Mouse (Mus musculus) heart, adult 11 months (tissue): ENCODE measurements around the gene Sall4.
"Not testable (repeated sequence)": the region's sequence is repeated elsewhere in the genome, so short reads cannot be mapped to it uniquely, and the experiment has no call there.

Source experiments
- DNase-seq: peaks from one replicate; pipeline ENCODE4 v3.0.0; 2022

The Sall4 gene

GRCm38 (mm10) chr2:168767582-168767981 lies at the start of gene Sall4:
Gene Sall4 (minus strand): TSS chr2:168767943.
- no peak for DNase-seq

GRCm38 (mm10) chr2:168813243-168813642 lies 45.5 kb upstream of the Sall4 start:
- DNase-seq: no peak

GRCm38 (mm10) chr2:168809895-168810294 lies 42.2 kb upstream of the Sall4 start:
- no peak for DNase-seq

- no peak for DNase-seq
Measured at GRCm38 (mm10) chr2:168807681-168808080, 39.9 kb upstream of the Sall4 start.

- DNase-seq: no peak
Measured at GRCm38 (mm10) chr2:168803849-168804248, 36.1 kb upstream of the Sall4 start.

- no peak for DNase-seq
Measured at GRCm38 (mm10) chr2:168799326-168799725, 31.6 kb upstream of the Sall4 start.

GRCm38 (mm10) chr2:168798921-168799320 lies 31.2 kb upstream of the Sall4 start:
- DNase-seq: no peak

- DNase-seq: no peak
Measured at GRCm38 (mm10) chr2:168791115-168791802, 23.5 kb upstream of the Sall4 start.

- no peak for DNase-seq
Measured at GRCm38 (mm10) chr2:168786174-168786573, 18.4 kb upstream of the Sall4 start.

GRCm38 (mm10) chr2:168780596-168780995 lies 12.9 kb upstream of the Sall4 start:
- DNase-seq: no peak

GRCm38 (mm10) chr2:168780024-168780423 lies 12.3 kb upstream of the Sall4 start:
- DNase-seq: no peak

- no peak for DNase-seq
Measured at GRCm38 (mm10) chr2:168777481-168777880, 9.7 kb upstream of the Sall4 start.

- no peak for DNase-seq
Measured at GRCm38 (mm10) chr2:168776238-168776637, 8.5 kb upstream of the Sall4 start.

GRCm38 (mm10) chr2:168769259-168769658 lies 1.5 kb upstream of the Sall4 start:
- DNase-seq: no peak

GRCm38 (mm10) chr2:168766538-168767361 lies 993 bp downstream of the Sall4 start:
- peak; percentile 94 for DNase-seq

GRCm38 (mm10) chr2:168765696-168766537 lies 1.8 kb downstream of the Sall4 start:
- peak; percentile 91 for DNase-seq

- no peak for DNase-seq
Measured at GRCm38 (mm10) chr2:168765065-168765681, 2.6 kb downstream of the Sall4 start.

- DNase-seq: no peak
Measured at GRCm38 (mm10) chr2:168764460-168764867, 3.3 kb downstream of the Sall4 start.

- DNase-seq: no peak
Measured at GRCm38 (mm10) chr2:168763785-168764184, 4.0 kb downstream of the Sall4 start.

- DNase-seq: no peak
Measured at GRCm38 (mm10) chr2:168762411-168762815, 5.3 kb downstream of the Sall4 start.

- DNase-seq: no peak
Measured at GRCm38 (mm10) chr2:168761954-168762353, 5.8 kb downstream of the Sall4 start.

- no peak for DNase-seq
Measured at GRCm38 (mm10) chr2:168761141-168761540, 6.6 kb downstream of the Sall4 start.

- DNase-seq: not testable (repeated sequence)
Measured at GRCm38 (mm10) chr2:168744406-168744805, 23.3 kb downstream of the Sall4 start.
